Mouse (Mus musculus) forebrain, embryonic 15.5 days (tissue): ENCODE results near the gene Lyzl6. TPM values are rescaled to one million over a fixed set of nuclear protein-coding genes. Genes with fewer than 3 reads are reported as not detected.
"Not testable (repeated sequence)": the region's sequence is repeated elsewhere in the genome, so short reads cannot be mapped to it uniquely, and the experiment has no call there.

Experiments
- ATAC-seq: fragments of 200-750 bp; cut with Nextera tagmentation; replicated peaks from 2 replicates; pipeline ENCODE4 v1.8.0; 2017; ENCODE audit warnings: mild to moderate bottlenecking, moderate TSS enrichment, moderate library complexity
- H3K27ac ChIP-seq: fragments of 300-500 bp; sonication (generic); replicated peaks from 2 replicates; pipeline ENCODE4 v1.5.1; 2015; ENCODE audit warnings: mild to moderate bottlenecking, inconsistent platforms
- H3K27me3 ChIP-seq: fragments of 300-500 bp; sonication (generic); 2 replicates; pipeline ENCODE4 v1.6.1; 2015; ENCODE audit warnings: inconsistent platforms
- H3K36me3 ChIP-seq: fragments of 300-500 bp; sonication (generic); 2 replicates; pipeline ENCODE4 v1.6.1; 2015; ENCODE audit warnings: mild to moderate bottlenecking, inconsistent platforms
- H3K4me1 ChIP-seq: fragments of 300-500 bp; sonication (generic); 2 replicates; pipeline ENCODE4 v1.6.1; 2015; ENCODE audit warnings: inconsistent platforms
- H3K4me2 ChIP-seq: fragments of 300-500 bp; sonication (generic); replicated peaks from 2 replicates; pipeline ENCODE4 v1.6.1; 2015; ENCODE audit warnings: mild to moderate bottlenecking, inconsistent platforms
- H3K4me3 ChIP-seq: fragments of 300-500 bp; sonication (generic); 2 replicates; pipeline ENCODE4 v1.5.1; 2015; ENCODE audit warnings: mild to moderate bottlenecking, inconsistent platforms
- H3K9ac ChIP-seq: fragments of 300-500 bp; sonication (generic); replicated peaks from 2 replicates; pipeline ENCODE4 v1.6.1; 2015; ENCODE audit warnings: mild to moderate bottlenecking, inconsistent platforms
- H3K9me3 ChIP-seq: fragments of 300-500 bp; sonication (generic); 2 replicates; pipeline ENCODE4 v1.6.1; 2016; ENCODE audit warnings: inconsistent platforms
- WGBS: fragments of 180-500 bp; shearing (Covaris S2); methylation state at CpG from one replicate; pipeline ENCODE4 v1.1.7; 2015; ENCODE audit warnings: mixed read lengths; 5-methylcytosine and 5-hydroxymethylcytosine counted together
- polyA plus RNA-seq: library from polyadenylated mRNA; unstranded; fragments of >200 nt; fragmentation: Nextera tagmentation; extraction: Ambion mirVana; gene quantifications from 2 replicates; pipeline ENCODE4 v1.2.1, GENCODE M21; 2015

The Lyzl6 gene
- not detected in 2 replicates for polyA plus RNA-seq

DNA sequence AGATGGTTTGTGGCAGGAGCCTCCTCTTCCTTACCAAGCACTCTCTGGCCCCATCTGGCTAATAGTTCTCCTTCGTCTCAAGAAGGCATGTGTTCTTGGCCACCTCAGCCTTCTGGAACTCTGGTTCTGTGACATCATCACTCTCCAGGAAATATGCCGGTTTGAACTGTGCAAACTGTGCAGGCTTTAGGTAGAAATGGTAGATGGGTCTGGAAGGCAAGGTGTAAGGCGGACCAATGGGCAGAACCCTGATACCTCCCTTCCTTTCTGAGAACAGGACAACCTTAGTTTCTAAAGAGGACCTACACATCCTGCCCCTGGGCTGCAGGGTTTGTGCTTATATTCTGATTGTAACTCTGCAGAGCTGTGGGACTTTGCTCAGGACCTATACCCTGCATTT is at the start of gene Lyzl6:
TSS of gene Lyzl6 (minus strand) at position 101 of the 400 bp plus-strand sequence.
- WGBS: 78% methylated on average over 3 of the region's 3 CpGs
- ATAC-seq: no peak
- H3K4me1 ChIP-seq: no peaks in the 10 kb centered on the region
- no peak within 1 kb of the TSS for H3K9ac ChIP-seq
- no peaks in the 10 kb centered on the region for H3K9me3 ChIP-seq
- no peaks in the 10 kb centered on the region for H3K36me3 ChIP-seq
- no peak within 1 kb of the TSS for H3K4me3 ChIP-seq
- no peak within 1 kb of the TSS for H3K27ac ChIP-seq
- peaks cover 8% of the 10 kb centered on the region; the same call in 1 of the 2 replicates for H3K27me3 ChIP-seq
- no peak within 1 kb of the TSS for H3K4me2 ChIP-seq

DNA sequence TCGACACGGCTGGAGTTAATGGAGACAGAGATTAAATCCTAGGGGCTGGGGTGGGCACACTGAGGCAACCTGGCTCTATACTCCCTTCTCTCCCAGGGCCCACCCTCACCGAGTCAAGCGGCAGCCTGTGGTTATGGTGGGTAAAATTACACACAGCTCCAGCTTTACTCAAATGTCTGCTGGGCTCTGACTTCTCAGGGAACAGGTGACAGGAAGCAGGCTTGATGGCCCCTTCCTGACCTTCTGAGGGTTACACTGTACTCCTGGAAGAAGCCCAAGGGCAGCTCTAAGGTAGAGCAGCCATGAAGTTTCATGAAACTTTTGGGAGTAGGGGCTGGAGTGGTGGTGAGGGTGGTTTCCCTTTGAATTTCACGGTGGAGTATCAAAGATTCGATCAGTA is 48.0 kb upstream of the Lyzl6 start:
- H3K4me1 ChIP-seq: peaks cover 25% of the 10 kb centered on the region
- H3K27me3 ChIP-seq: no peaks in the 10 kb centered on the region
- 93% methylated on average over 6 of the region's 6 CpGs for WGBS
- no peak overlapping the region for H3K27ac ChIP-seq
- peaks cover 63% of the 10 kb centered on the region for H3K36me3 ChIP-seq
- no peak overlapping the region for H3K9ac ChIP-seq
- H3K4me2 ChIP-seq: no peak overlapping the region
- no peak for ATAC-seq
- no peaks in the 10 kb centered on the region for H3K9me3 ChIP-seq
- no peak overlapping the region for H3K4me3 ChIP-seq

DNA sequence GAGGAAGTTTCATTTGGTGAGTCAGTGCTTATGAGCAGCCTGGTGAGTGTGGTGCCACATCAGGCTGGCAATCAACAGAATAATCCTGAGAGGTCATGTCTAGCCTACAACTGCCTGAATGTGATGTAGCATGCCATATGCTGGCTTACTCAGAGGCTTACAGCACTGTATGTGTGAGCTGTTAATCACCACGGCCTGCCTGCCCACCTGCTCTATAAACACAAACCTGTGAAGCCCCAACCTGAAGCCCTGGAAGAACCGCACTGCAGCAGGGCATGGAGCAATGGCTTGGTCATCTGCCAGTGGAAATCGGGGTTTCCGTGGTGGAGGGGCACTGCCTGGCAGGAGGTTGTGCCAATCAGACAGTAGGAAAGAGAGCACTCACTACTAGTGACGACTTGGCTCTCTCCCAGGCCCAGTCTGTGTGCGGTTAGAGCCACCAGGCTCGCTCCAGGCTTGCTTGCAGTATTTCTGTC is 46.6 kb upstream of the Lyzl6 start:
- no peaks in the 10 kb centered on the region for H3K9me3 ChIP-seq
- H3K27me3 ChIP-seq: no peaks in the 10 kb centered on the region
- H3K36me3 ChIP-seq: peaks cover 76% of the 10 kb centered on the region
- no peak overlapping the region for H3K4me2 ChIP-seq
- H3K9ac ChIP-seq: no peak overlapping the region
- WGBS: 66% methylated on average over 7 of the region's 7 CpGs
- ATAC-seq: peak; percentile 80
- no peak overlapping the region for H3K4me3 ChIP-seq
- H3K4me1 ChIP-seq: peaks cover 25% of the 10 kb centered on the region
- peak overlapping the region; percentile 67 for H3K27ac ChIP-seq

DNA sequence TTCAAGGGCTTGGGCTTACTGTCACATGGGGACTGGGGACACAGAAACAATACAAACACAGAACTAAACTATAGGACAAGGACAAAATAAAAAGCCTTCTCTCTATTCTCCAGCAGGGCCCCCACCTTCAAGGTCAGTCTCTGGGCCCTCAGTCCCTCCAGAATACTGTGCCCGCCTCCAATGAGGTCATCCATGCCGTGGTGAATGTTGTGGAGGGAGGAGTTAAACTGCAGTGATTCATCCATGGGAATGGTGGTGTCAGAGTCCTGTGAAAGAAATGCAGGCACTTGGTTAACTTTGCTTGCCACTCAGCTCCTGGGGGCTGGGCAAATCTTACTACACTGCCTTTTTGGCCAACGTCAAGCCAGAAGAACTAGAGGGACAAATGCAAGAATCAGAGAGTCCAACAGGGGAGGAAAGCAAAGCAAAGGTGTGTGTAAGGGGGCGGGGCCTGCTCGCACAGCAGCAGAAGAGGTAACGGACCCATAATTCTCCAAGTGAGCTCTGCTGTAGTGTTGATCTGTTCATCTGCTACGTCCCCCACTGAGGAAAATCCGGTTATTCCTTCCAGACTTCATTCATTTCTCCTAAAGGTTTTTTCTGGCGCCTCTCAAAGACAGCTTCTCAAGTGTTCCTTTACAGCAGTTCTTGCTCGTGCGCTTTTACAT is 45.1 kb upstream of the Lyzl6 start:
- no peak overlapping the region for H3K4me2 ChIP-seq
- no peak overlapping the region for H3K4me3 ChIP-seq
- no peaks in the 10 kb centered on the region for H3K9me3 ChIP-seq
- H3K36me3 ChIP-seq: peaks cover 87% of the 10 kb centered on the region
- ATAC-seq: no peak
- 68% methylated on average over 11 of the region's 11 CpGs for WGBS
- H3K9ac ChIP-seq: no peak overlapping the region
- no peak overlapping the region for H3K27ac ChIP-seq
- H3K27me3 ChIP-seq: no peaks in the 10 kb centered on the region
- peaks cover 20% of the 10 kb centered on the region for H3K4me1 ChIP-seq

DNA sequence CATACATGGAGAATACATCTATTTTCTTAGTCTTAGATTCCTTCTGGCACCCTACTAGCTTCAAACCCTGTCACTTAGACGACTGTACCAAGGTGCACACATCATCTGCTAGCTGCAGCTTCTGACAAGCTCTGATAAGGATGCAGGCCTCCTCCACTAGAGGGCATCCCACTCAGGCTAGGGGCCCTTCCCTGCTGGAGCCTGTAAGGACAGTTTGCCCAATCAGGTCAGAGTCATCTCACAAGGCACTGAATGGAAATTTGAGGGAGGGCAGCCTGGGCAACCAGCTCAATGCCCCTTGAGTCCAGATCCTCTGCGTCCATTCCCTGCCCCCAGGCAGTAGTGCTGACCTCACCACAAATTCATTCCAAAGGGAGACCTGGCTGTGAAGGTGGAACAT is 38.4 kb upstream of the Lyzl6 start:
- 32% methylated on average over 2 of the region's 2 CpGs for WGBS
- not testable (repeated sequence) for H3K9ac ChIP-seq, ATAC-seq, H3K27ac ChIP-seq, H3K4me2 ChIP-seq, H3K27me3 ChIP-seq, H3K4me1 ChIP-seq, H3K4me3 ChIP-seq, H3K9me3 ChIP-seq
- H3K36me3 ChIP-seq: peaks cover 38% of the 10 kb centered on the region

DNA sequence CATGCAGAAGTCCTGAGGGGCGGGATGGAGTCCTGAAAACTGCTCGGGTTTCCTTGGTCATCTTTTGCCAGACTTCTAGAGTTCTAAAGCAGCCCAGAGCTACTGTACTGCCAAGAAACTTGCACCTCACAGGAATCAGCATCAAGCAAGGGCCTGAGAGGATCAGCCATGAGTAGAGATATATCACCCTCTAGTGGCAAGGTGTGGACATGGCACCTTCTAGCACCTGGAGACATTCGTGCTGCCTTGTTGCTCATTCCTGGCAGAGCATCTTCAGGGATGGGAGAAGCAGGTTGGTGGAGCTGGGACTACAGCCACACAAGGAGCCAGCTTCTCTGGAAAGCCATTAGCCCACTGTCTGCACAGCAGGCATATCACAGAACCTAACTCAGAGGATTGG is 36.9 kb upstream of the Lyzl6 start:
- Histone ChIP-seq H3K9ac (no peak overlapping the region), H3K36me3 (peaks cover 24% of the 10 kb centered on the region), H3K27ac (no peak overlapping the region), H3K4me1 (no peaks in the 10 kb centered on the region), H3K4me2 (no peak overlapping the region), H3K9me3 (no peaks in the 10 kb centered on the region), H3K4me3 (no peak overlapping the region), H3K27me3 (no peaks in the 10 kb centered on the region)
- ATAC-seq: 0 out of 2 replicates have a peak, but pooled peaks have one; percentile 41
- WGBS: 39% methylated on average over 3 of the region's 3 CpGs

DNA sequence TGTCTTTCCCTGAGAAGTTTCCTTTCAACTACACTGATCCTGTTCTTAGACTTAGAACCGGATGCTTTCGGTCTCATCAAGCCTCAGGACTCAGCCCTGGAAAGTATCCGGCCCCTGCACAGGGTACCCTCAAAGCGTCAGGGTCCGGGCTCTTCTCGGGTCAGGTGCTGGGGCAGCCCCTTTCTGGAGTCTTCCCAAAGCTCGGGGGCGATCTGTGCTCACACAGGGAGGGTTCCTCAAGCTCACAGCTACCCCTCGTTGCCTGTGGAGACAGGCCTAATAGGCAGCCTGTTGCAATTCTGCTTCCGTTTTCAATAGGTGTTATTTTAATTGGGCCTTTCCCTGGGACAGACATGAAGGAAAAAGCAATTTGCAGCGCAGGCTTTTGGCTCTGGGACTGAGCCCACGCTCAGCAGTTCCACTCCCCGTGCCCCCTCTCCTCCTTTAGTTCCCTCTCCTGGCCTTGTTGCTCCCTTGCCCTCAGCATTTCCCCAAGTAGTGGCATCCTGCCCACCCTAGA is 28.3 kb upstream of the Lyzl6 start:
- peak; percentile 60 for ATAC-seq
- Histone ChIP-seq H3K4me2 (no peak overlapping the region; the same call in 1 of the 2 replicates), H3K27me3 (no peaks in the 10 kb centered on the region; the same call in 1 of the 2 replicates), H3K9ac (no peak overlapping the region), H3K9me3 (no peaks in the 10 kb centered on the region), H3K27ac (peak overlapping the region; percentile 82; the same call in 1 of the 2 replicates), H3K36me3 (no peaks in the 10 kb centered on the region), H3K4me1 (peaks cover 29% of the 10 kb centered on the region), H3K4me3 (no peak overlapping the region)
- WGBS: 24% methylated on average over 13 of the region's 13 CpGs

DNA sequence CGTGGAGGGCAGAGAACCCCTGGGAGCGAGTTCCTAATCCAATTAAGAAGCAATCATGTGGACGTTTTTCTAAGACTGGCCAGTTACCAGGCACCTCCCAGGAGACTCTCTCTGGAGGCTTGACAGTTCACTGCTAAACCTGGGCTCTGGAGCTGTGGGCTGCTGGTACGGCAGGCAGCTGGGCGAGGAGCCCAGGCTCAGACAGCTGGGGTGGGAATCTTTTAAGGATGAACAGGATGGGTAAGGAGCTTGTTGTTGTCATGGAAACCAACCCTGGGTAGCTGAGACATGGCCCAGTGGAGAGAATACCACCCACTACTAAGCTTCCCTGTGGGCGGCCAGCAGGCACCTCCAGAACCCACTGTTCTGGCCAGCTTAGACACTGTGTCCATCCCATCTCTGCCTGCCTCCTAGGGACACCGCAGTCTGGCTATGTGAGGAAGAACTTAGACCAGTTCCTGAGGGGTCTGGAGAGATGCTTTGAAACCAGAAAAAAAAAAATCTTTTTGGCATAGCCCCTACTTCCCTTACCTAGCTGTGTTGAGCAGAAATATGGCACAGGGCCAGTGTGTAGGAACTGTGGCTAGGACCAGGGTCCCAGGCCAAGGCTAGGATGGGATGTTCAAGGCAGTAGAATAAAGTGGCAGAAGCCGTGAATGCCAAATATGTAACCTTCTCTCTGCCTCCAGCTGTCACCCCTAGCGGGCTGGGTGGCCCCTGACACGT is 27.7 kb upstream of the Lyzl6 start:
- Histone ChIP-seq H3K9me3 (no peaks in the 10 kb centered on the region), H3K27ac (peak overlapping the region; percentile 82), H3K27me3 (no peaks in the 10 kb centered on the region; the same call in 1 of the 2 replicates), H3K4me1 (peaks cover 29% of the 10 kb centered on the region), H3K36me3 (no peaks in the 10 kb centered on the region), H3K4me3 (no peak overlapping the region), H3K4me2 (peak overlapping the region; percentile 19), H3K9ac (no peak overlapping the region)
- ATAC-seq: peak; percentile 89
- 9% methylated on average over 10 of the region's 10 CpGs for WGBS

DNA sequence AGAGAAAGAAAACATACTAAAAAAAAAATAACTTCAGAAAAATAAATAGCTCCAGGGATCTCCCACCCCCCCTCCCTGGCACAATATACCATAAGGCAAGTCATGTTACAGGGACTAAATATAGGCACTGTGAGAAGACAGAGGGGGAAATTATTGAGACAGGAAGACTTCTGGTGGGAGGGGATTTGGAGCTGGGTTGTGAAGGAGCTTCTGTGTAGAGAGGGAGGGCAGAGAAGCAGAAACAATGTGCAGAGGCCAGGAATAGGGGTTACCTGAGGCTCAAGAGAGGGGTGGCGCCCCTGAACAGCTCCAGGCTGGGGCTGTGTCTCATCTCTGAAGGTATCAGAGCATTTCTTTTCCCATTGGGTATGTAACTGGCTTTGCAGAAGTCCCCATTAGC is 27.0 kb upstream of the Lyzl6 start:
- WGBS: 42% methylated on average over 1 of the region's 1 CpGs
- Histone ChIP-seq H3K9me3 (no peaks in the 10 kb centered on the region), H3K27ac (peak overlapping the region; percentile 82), H3K4me1 (peaks cover 29% of the 10 kb centered on the region), H3K36me3 (no peaks in the 10 kb centered on the region), H3K4me3 (no peak overlapping the region), H3K27me3 (no peaks in the 10 kb centered on the region; the same call in 1 of the 2 replicates), H3K4me2 (peak overlapping the region; percentile 19), H3K9ac (no peak overlapping the region)
- ATAC-seq: peak; percentile 32; the same call in 1 of the 2 replicates

DNA sequence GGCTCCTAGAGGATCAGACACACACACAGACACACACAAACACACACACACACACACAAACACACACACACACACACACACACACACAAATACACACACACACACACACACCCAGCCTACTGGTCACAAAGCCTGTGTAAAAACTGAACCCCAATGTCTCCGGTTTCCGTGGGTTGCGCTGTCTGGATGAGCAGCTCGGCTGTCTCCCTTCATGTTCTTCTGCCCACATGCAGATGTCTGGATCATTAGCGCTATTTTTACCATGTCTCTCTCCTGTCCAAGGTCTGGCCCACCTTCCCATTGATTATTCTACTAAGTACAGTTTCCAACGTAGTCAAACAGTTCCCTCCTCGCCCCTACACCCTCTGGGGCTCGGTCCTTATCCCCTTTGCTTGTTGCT is 24.4 kb upstream of the Lyzl6 start:
- no peaks in the 10 kb centered on the region for H3K9me3 ChIP-seq
- WGBS: 87% methylated on average over 8 of the region's 8 CpGs
- no peak overlapping the region for H3K27ac ChIP-seq
- no peaks in the 10 kb centered on the region for H3K36me3 ChIP-seq
- H3K9ac ChIP-seq: no peak overlapping the region
- no peak for ATAC-seq
- H3K4me3 ChIP-seq: no peak overlapping the region
- no peak overlapping the region for H3K4me2 ChIP-seq
- H3K4me1 ChIP-seq: peaks cover 32% of the 10 kb centered on the region
- no peaks in the 10 kb centered on the region; the same call in 1 of the 2 replicates for H3K27me3 ChIP-seq

DNA sequence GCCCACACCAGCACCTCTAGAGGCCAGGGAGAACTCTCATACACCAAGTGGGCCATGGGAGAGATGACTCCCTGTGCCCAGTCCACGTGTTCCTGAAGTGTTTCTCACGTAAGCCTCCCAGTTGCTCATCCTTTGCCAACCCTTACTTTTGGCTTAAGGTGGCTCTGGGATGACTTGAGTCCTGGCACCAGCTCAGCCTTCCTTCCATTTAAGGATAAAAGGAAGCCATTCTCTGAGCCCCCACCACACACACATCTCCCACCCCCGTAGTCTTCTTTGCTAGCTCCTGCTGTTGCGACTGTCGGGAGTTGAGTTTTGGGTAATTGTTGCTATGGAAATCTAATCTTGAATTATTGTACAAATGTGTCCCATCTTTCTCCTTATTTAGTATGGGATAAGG is 23.9 kb upstream of the Lyzl6 start:
- ATAC-seq: no peak
- H3K27me3 ChIP-seq: no peaks in the 10 kb centered on the region; the same call in 1 of the 2 replicates
- no peaks in the 10 kb centered on the region for H3K9me3 ChIP-seq
- no peak overlapping the region for H3K4me3 ChIP-seq
- no peaks in the 10 kb centered on the region for H3K36me3 ChIP-seq
- H3K9ac ChIP-seq: no peak overlapping the region
- H3K27ac ChIP-seq: no peak overlapping the region
- H3K4me2 ChIP-seq: no peak overlapping the region
- peaks cover 34% of the 10 kb centered on the region for H3K4me1 ChIP-seq
- 58% methylated on average over 5 of the region's 5 CpGs for WGBS

DNA sequence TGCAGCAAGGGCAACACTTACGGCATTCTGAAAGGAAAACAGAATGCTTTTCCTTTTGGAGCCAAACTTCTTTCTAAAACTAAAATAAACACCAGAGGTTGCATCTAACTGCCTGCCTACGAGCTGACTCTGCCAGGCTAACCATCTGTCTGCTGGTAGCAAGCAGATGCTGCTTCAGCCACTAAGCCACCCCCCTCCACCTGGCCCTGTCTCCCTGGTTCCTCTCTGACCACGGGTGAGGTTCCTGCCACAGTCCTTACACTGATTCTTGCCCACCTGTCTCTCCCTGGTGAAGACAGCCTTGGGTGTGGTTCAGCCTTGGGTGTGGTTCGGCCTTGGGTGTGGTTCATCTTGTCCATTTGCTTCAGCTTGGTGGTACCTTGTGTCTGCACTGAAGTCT is 23.2 kb upstream of the Lyzl6 start:
- Histone ChIP-seq H3K27me3 (no peaks in the 10 kb centered on the region; the same call in 1 of the 2 replicates), H3K36me3 (no peaks in the 10 kb centered on the region), H3K27ac (no peak overlapping the region), H3K4me2 (no peak overlapping the region), H3K9ac (no peak overlapping the region), H3K4me3 (no peak overlapping the region), H3K9me3 (no peaks in the 10 kb centered on the region), H3K4me1 (peaks cover 27% of the 10 kb centered on the region)
- whole genome bisulfite sequencing: 64% methylated on average over 4 of the region's 4 CpGs
- no peak for ATAC-seq
